Mouse (Mus musculus): Measurements from ENCODE around the gene Zcrb1.
A peak's percentile ranks its signal among the peaks of the same experiment; 100 is the strongest.
"Not testable (repeated sequence)": the region's sequence is repeated elsewhere in the genome, so short reads cannot be mapped to it uniquely, and the experiment has no call there.

The Zcrb1 gene

DNA sequence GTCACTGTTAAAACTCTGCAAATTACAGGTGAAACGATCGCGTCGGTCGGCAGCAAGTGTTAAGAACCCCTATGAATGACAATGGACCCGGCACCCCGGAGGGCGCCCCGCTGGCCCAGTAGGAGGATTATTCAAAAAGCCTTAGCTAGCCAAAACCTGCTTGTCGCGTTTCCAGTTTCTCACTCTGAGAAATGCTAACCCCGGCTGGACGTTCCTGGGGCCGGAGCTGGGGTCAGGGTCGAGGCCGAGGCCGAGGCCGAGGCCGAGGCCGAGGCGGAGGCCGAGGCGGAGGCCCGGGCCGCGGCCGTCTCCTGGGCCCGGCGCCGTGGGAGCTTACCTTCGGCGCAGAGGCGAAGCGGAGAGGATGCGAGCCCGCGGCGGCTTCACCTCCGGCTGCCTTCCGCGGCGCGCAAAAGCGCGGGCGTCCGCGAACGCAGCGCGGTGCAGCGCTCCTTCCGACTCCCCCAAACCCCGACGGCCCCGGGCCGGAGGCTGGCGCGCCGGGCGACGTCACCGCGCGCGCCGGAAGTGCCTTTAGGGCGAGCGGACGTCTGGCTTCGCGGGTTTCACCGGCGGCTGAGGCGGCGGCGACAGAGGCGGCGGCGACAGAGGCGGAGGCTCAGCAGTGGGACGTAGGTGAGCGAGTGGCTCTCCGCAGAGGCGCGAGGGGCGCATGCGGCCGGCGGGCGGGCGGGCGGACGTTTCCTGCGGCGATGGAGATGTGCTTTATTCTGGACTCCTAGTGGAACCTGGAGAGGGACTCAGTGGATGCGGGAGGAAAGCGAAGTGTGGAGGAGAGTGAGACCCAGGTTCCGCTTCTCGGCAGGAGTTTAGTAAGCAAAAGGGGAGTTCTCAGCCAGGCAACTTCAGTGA is at the start of gene Zcrb1, which contains the start of gene Pphln1:
Gene Zcrb1, minus strand, starts transcription at position 509 of the 873 bp plus-strand sequence.
Gene Pphln1, plus strand, starts transcription at position 525 of the 873 bp plus-strand sequence.
- peak; percentile 75 to 91 for DNase-seq

DNA sequence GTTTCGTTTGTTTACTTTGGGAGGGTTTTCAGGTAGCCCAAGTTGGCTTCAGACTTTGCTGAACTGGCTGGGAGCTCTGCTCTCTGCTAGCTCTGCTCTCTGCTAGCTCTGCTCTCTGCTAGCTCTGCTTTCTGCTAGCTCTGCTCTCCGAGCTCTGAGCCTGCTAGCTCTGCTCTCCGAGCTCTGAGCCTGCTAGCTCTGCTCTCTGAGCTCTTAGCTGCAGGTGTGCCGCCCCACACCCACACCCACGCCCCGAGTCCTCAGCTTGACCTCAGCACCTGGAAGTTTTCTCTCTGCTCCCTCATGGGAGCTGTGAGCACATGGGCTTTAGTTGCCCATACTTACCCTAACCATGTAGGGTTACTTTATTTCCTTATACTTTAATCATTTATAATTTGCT is 45.5 kb upstream of the Zcrb1 start:
- no peak for DNase-seq

DNA sequence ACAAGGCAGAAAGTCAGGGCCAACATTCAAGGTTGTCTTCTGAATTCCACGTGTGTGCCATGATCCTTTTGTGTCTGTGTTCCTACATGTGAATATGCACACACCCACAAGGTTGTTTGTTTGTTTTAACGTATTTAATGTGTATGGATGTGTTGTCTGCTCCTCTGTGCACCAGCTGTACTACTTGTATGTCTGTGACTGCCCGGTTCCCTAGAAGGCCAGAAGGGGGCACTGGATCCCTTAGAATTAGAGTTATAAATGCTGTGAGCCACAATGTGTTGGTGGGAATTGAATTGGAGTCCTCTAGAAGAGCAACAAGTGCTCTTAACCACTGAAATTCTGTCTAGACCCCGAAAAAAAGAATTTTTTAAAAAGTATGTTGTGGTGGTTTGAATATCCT is 44.1 kb upstream of the Zcrb1 start:
- peak in 1 of 2 experiments; percentile 43 for DNase-seq

DNA sequence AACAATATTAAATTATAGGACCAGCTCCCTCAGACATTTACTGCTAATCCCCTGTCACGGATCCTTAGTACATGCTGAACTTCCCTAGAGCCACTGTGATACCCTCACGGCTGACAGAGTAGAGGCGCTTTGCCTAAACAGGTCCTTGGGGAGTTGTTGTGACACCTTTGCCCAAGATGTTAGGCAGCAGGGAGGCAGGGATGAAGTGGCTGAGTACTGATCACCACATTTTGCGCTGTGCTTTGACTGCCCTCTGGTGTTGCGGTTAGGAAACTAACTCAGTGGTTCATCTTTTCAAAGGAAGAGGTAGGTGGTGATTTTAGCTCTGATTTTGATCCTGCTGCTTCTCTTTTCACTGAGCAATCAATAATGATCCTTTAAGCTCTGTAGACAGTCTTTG is 40.5 kb upstream of the Zcrb1 start:
- peak; percentile 38 to 77 for DNase-seq

DNA sequence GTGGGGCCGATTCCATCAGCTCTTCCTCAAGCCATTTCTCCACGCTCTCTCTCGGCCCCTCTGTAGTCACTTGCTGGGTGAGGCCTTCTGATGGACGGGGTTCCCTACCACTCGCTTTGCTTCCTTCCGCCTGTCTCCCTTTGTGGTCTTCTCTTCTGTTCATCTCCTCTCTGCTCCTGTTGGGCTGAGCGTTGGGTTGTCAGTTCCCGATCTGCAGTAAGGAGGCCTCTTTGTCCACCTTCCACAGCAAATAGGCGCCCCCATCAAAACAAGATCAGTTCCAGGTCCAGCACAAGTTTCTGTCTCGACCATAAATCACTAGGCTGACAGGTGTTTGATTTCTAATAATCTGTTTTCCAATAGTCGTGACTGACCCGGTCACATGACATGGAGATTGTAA is 37.9 kb upstream of the Zcrb1 start:
- no peak for DNase-seq

DNA sequence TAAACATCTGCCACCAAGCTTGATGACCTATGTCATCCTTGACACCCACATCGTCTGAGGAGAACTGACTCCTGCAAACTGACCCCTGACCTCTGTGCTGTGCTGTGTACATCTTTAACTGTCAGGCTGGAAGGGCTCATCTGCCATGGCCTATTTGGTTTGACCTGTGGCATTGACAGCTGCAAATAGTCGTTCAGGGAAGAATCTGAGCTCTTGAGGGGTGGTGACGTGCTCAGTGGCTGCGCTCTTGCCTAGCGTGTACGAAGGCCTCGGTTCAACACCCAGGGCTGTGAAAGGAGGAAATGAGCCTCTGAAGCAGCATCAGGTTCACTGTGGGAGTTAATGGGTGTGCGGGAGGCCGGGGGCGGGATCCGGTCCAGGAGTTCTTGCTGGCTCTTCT is 35.7 kb upstream of the Zcrb1 start:
- DNase-seq, result no peak

DNA sequence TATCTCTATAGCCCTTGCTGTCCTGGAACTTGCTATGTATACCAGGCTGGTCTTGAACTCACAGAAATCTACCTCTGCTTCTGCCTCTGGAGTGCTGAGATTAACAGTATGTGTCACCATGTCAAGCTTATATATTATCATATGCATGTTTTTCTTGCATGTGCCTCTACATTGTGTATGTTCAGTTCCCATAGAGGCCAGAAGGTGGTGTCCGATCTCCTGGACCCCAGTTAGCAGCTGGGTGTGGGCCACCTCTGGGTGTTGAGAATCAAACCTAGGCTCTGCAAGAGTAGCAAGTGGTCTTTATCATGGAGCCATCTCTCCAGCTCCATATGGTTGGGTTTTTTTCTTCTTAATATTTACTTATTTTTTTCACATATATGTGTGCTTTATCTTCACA is 24.4 kb upstream of the Zcrb1 start:
- peak in 1 of 2 experiments; percentile 4 for DNase-seq

DNA sequence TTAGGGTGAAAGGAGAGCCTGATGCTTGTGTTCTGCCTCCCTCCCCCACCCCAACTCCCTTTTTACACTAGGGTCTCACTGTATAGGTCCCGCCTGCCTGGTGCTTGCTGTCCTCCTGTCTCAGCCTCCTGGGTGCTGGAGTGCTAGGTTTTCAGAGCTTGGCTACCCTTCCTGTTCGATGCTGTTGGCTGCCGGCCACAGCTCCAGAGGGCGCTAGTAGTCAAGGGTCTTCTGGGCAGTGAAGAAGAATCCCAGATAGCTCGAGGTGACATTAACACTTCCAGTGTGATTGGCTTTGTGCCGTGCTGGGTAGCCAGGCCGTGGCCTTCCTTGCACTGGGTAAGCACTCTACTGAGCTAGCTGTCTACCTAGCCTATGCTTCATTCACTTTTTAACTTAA is 22.5 kb upstream of the Zcrb1 start:
- DNase-seq, result peak in 1 of 2 experiments; percentile 42

DNA sequence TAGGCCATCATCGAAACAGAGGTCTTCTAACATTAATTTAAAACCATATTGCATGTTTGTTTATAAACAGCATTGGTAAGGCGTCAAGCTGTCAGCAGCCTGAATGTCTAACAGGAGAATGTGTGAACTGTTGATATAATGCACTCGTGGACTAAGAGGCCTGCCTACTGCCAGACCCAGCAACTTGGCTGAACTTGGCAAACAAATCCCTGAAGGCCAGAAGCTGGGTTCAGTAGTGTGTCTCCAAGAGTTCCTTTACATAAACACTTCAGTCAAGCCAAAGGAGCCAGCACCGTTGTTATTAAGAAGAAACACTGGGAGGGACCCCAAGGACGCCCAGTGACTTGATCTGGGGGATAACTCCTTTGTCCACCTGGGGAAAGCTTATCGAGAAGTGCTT is 18.2 kb upstream of the Zcrb1 start:
- DNase-seq, result no peak

DNA sequence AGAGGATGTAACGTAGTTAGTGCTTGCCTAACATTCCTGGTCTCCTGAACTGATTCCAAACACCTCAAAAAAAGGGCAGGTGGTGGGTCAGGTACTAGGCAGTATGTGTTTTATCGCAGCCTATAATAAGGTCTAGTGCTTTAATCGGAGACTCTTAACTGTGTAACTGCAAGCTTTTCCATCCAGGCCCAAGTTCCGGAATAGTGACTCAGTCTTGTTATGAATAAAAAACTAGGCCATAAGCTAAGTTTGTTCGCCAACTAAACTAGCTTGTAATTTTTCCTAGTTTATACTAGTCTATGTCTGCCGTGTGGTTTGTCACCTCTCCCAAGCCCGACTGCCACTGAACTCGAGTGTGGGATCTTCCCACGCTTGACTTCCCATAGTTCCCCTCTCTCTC is 16.3 kb upstream of the Zcrb1 start:
- no peak for DNase-seq

DNA sequence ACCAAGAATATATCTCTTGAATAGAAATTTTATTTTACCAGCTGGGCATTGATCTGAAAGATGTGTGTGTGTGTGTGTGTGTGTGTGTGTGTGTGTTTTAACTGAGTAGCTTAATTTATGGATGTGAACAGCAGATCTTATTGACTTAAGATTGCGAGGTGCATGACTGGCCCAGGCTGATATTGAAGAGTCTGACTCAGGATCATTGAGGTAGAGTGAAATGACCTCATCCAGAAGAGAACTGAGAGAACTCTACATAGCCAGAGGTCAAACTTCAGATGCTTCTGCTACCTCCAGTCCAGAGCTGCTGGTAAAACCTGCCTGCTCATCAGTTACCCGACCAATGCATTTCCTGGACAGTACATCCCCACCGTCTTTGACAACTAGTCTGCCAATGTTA is 14.3 kb upstream of the Zcrb1 start:
- DNase-seq, result no peak

DNA sequence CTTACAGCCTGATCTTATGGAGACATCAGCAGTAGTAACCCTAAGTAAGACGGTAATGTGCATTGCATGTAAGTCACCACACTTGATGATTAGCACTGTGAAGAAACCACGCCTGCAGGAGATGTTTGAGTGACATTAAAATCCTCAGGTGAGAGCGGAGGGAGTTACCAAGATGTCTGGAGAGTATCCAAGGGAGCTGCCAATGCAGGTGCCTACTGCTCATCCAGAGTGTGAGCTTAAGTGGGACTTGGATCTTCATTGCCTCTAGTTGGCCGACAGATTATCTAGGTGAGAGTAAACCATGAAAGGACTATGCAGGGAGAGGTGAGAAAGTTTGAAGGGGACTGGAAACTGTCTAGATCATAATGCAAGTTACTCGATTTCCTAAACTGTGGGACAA is 8.4 kb upstream of the Zcrb1 start:
- DNase-seq, result no peak

DNA sequence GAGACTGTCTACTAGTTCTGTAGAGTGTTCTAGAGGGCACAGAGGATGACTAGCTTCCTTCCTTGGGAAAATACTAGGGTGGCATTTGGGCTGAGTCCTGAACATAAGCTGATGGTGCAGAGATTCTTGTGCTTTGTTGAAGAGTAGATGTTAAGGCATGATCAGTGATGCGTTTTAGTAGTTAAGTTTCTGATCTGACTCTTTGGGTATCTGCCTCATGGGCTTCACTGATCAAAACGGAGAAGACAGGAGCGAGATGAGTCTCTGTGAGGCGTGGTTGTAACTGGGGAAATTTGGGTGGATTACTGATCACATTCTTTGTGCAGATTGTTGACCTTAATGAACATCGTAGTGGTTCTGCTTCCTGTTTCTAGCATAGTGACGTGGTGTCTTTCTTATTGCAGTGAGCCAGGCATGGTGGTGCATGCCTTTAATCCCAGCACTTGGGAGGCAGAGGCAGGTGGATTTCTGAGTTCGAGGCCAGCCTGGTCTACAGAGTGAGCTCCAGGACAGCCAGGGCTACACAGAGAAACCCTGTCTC is 7.4 kb upstream of the Zcrb1 start:
- DNase-seq, result no peak

DNA sequence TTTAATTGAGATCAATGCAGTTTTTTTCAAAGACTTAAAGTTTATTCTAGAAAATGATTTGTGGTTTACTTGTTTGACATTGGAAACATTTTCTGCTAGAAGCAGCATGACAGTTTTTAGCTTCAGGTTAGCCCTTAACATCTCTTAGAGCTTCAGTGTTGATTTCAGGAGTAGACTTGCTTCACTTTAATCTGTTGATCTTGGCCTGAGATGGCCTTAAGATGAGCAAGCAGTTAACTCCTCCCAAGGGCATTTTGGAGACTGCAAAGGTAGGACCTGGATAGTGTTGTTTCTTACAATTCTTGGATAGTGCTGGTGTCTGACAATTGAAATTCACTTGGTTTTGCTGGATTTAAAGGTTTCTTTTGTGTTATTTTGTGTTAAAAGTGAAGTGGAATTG is 6.7 kb upstream of the Zcrb1 start:
- no peak for DNase-seq

DNA sequence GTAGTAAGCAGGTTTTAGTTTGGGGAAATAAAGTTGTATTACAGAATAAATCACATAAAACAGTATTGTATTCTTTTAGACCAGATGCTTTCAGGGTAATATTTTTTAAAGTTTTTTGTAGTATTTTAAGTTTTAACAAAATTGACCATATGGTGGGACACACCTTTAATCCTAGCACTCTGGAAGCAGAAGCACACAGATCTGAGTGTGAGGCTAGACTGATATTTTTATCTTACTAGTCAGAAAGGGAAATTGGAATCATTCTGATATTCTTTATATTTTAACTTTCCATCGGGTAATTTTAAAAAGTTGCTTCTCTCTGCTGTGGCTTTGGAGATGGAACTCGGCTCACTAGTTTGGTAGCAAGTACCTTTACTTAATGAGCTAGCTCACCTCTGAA is 4.6 kb upstream of the Zcrb1 start:
- no peak for DNase-seq

DNA sequence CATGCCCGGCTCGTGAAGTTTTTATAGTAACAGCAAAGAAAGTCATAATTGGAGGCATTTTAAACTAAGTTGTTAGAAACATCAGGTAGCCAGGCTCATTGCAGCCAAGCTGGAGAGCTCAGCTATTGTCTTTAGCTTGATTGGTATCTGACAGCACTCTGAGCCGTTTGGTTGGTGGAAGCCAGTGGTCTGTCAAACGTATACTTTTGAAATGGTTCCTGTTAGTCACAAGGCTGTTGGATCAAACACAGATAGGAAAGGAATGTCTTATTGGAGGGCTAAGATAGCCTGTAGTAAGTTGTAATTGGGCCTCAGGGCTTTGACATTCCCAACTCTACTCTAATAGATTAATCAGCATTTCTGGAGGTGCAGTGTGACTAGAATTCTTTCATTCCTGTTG is 3.3 kb upstream of the Zcrb1 start:
- no peak for DNase-seq

DNA sequence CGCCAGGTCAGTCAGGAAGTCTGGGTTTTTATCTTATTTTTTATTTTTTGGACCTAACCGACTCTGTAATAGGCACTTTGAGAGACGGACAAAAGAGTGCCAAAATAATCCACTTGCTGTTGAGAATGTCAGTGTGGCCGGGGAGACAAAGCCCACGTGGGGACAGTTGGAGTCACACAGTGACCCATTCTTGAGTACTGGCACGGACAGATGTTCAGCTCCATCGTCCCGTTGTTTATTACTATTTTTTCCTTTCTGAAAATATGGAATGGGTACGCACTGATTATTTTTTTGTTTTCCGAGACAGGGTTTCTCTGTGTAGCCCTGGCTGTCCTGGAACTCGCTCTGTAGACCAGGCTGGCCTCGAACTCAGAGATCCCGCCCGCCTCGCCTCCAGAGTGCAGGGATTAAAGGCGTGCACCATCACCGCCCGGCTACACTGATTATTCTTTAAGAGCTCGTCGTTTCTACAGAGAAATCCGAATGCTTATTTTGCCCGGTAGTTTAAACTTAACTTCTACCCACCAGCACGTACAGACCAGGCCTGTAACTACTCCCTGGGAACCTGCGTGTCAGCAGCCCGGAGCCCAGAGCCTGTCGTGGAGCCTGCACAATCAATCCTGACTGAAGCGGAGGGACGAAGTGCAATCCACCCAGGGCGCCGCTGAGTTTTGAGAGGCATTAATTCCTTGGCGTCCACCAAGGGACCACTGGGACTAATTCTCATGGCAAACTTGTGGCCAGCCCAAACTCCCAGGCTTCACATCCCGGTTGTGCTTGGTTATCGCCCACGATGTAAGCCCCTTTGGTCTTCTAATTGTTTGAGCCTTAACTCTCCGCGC is 786 bp upstream of the Zcrb1 start:
- DNase-seq, result peak in 1 of 2 experiments; percentile 25

DNA sequence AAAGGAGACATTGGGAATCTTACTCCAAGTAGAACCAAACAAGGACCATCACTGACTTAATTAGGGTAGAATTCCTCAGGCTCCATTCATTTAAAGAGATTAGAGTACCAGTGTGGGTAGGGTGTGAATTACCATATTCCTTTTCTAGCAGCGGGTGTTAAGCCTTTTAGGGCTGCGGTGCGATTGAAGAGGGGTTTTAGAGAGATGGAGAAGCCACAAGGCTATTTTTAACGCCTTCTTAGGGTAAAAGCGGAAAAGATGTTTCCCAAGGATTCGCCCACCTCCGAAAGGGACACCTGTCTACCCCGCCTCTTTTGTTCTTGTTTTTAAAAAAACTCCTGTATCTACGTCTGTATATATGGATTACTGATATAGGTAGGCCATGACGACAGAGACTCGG is 865 bp downstream of the Zcrb1 start:
- no peak for DNase-seq

DNA sequence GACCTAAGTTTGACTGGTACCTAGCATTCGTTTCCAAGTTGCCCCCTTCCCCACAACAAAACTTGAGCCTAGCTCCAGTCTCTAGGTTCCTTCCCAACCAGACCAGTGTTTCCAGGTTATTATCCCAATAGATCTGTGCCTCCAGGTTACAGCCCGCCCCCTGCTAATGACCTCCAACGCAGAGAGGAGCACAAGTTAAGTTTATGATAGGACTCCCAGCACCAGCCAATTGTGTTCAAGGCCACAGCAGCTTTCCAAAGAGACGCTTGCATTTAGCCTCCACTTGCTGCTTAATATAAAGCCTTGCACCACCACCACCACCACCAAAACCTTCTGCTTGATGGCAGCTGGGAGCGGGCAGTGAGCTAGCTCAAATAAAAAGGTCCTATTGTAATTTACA is 16.8 kb downstream of the Zcrb1 start:
- no peak for DNase-seq

DNA sequence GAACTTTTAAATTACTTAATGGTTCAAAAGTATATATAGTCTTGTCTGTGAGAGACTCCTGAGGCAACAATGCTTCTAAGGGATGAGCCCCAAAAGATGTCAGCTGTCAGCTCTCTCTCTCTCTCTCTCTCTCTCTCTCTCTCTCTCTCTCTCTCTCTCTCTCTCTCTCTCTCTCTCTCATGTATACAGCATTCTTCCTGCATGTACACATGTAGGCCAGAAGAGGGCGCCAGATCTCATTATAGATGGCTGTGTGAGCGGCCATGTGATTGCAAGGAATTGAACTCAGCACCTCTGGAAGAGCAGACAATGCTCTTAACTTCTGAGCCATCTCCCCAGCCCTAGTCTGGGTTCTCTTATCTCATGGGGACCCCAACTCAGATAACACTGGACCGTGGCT is 19.0 kb downstream of the Zcrb1 start:
- DNase-seq, result peak in 1 of 2 experiments; percentile 34

DNA sequence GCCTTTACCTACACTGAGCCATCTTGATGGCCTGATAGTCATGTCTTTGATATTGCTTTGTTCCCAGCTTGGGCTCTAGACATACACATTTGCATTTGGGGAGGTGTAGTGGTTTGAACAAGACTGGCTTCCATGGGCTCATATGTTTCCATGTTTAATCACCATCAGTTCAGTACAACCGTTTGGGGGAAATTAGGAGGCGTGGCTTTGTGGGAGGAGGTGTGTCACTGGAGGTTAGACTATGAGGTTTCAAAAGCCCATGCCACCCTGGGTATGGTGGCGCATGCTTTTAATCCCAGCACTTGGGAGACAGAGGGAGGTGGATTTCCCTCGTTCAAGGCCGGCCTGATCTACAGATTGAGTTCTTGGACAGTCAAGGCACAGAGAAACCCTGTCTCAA is 22.4 kb downstream of the Zcrb1 start:
- no peak for DNase-seq

DNA sequence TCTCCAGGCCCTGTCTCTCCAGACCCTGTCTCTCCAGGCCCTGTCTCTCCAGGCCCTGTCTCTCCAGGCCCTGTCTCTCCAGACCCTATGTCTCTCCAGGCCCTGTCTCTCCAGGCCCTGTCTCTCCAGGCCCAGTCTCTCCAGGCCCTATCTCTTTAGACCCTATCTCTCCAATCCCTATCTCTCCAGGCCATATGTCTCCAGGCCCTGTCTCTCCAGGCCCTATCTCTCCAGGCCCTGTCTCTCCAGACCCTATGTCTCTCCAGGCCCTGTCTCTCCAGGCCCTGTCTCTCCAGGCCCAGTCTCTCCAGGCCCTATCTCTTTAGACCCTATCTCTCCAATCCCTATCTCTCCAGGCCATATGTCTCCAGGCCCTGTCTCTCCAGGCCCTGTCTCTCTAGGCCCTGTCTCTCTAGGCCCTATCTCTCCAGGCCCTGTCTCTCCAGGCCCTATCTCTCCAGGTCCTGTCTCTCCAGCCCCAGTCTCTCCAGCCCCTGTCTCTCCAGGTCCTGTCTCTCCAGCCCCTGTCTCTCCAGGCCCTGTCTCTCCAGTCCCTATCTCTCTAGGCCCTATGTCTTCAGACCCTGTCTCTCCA is 25.5 kb downstream of the Zcrb1 start:
- not testable (repeated sequence) for DNase-seq

DNA sequence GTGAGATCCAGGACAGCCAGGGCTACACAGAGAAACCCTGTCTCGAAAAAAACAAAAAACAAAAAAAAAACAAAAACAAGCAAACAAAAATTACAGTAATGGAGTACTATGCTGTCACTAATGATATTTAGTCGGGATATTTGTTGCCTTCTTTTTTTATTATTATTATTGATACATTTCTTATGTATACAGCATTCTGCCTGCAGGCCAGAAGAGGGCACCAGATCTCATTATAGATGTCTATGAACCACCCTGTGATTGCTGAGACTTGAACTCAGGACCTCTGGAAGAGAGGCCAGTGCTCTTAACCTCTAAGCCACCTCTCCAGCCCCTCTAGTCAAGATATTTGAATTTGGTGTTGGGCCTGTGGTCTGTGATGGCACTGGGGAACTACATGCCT is 26.3 kb downstream of the Zcrb1 start:
- DNase-seq, result no peak
